Mouse (Mus musculus): ENCODE data around the gene Khdrbs2.

Gene Khdrbs2

GRCm38 (mm10) chr1:32172506-32173239, at the start of gene Khdrbs2:
Gene Khdrbs2 (plus strand): TSS chr1:32172714.
- DNase-seq (ENCODE audit: low read depth, low spot score), result no peak

- DNase-seq (ENCODE audit: low read depth, low spot score), result no peak
These were observed 2.1 kb downstream of the Khdrbs2 start for GRCm38 (mm10) chr1:32174566-32174965.

- DNase-seq (ENCODE audit: low read depth, low spot score), result no peak
These were observed 27.2 kb downstream of the Khdrbs2 start for GRCm38 (mm10) chr1:32199664-32200260.

GRCm38 (mm10) chr1:32248443-32248842, 75.9 kb downstream of the Khdrbs2 start:
- no peak for DNase-seq (ENCODE audit: low read depth, low spot score)

- no peak for DNase-seq (ENCODE audit: low read depth, low spot score)
These were observed 77.1 kb downstream of the Khdrbs2 start for GRCm38 (mm10) chr1:32249602-32250001.

- no peak for DNase-seq (ENCODE audit: low read depth, low spot score)
These were observed 77.8 kb downstream of the Khdrbs2 start for GRCm38 (mm10) chr1:32250337-32250736.

- no peak for DNase-seq (ENCODE audit: low read depth, low spot score)
These were observed 86.4 kb downstream of the Khdrbs2 start for GRCm38 (mm10) chr1:32258942-32259341.

GRCm38 (mm10) chr1:32270519-32270918, 98.0 kb downstream of the Khdrbs2 start:
- DNase-seq (ENCODE audit: low read depth, low spot score), result no peak

- DNase-seq (ENCODE audit: low read depth, low spot score), result no peak
These were observed 122.2 kb downstream of the Khdrbs2 start for GRCm38 (mm10) chr1:32294702-32295101.

GRCm38 (mm10) chr1:32301391-32301790, 128.9 kb downstream of the Khdrbs2 start:
- DNase-seq (ENCODE audit: low read depth, low spot score), result no peak

- no peak for DNase-seq (ENCODE audit: low read depth, low spot score)
These were observed 136.6 kb downstream of the Khdrbs2 start for GRCm38 (mm10) chr1:32309074-32309473.

- no peak for DNase-seq (ENCODE audit: low read depth, low spot score)
These were observed 137.1 kb downstream of the Khdrbs2 start for GRCm38 (mm10) chr1:32309637-32310036.

- DNase-seq (ENCODE audit: low read depth, low spot score), result no peak
These were observed 166.6 kb downstream of the Khdrbs2 start for GRCm38 (mm10) chr1:32339108-32339507.

GRCm38 (mm10) chr1:32347538-32347937, 175.0 kb downstream of the Khdrbs2 start:
- no peak for DNase-seq (ENCODE audit: low read depth, low spot score)

- no peak for DNase-seq (ENCODE audit: low read depth, low spot score)
These were observed 179.6 kb downstream of the Khdrbs2 start for GRCm38 (mm10) chr1:32352076-32352475.

- DNase-seq (ENCODE audit: low read depth, low spot score), result no peak
These were observed 191.0 kb downstream of the Khdrbs2 start for GRCm38 (mm10) chr1:32363539-32363938.

GRCm38 (mm10) chr1:32397553-32397952, 225.0 kb downstream of the Khdrbs2 start:
- no peak for DNase-seq (ENCODE audit: low read depth, low spot score)

GRCm38 (mm10) chr1:32407651-32408050, 235.1 kb downstream of the Khdrbs2 start:
- no peak for DNase-seq (ENCODE audit: low read depth, low spot score)

- DNase-seq (ENCODE audit: low read depth, low spot score), result no peak
These were observed 255.9 kb downstream of the Khdrbs2 start for GRCm38 (mm10) chr1:32428410-32428809.

- DNase-seq (ENCODE audit: low read depth, low spot score), result no peak
These were observed 257.0 kb downstream of the Khdrbs2 start for GRCm38 (mm10) chr1:32429493-32429892.

GRCm38 (mm10) chr1:32430516-32430915, 258.0 kb downstream of the Khdrbs2 start:
- DNase-seq (ENCODE audit: low read depth, low spot score), result no peak

- no peak for DNase-seq (ENCODE audit: low read depth, low spot score)
These were observed 260.6 kb downstream of the Khdrbs2 start for GRCm38 (mm10) chr1:32433118-32433517.

- DNase-seq (ENCODE audit: low read depth, low spot score), result no peak
These were observed 271.4 kb downstream of the Khdrbs2 start for GRCm38 (mm10) chr1:32443927-32444326.

Data from CD4-positive helper T cell, adult 2 months (primary cell).